Mouse (Mus musculus): ENCODE data around the gene Myo1d. TPM values are rescaled to one million over a fixed set of nuclear protein-coding genes. Genes with fewer than 3 reads are reported as not detected.

Gene Myo1d
- polyA plus RNA-seq (2015; fragmentation: Illumina TruSeq; extraction: RNeasy Lipid Tissue Mini Kit (QIAGEN cat#74804); ENCODE audit: low read depth, low replicate concordance), result 9.2 TPM

DNA sequence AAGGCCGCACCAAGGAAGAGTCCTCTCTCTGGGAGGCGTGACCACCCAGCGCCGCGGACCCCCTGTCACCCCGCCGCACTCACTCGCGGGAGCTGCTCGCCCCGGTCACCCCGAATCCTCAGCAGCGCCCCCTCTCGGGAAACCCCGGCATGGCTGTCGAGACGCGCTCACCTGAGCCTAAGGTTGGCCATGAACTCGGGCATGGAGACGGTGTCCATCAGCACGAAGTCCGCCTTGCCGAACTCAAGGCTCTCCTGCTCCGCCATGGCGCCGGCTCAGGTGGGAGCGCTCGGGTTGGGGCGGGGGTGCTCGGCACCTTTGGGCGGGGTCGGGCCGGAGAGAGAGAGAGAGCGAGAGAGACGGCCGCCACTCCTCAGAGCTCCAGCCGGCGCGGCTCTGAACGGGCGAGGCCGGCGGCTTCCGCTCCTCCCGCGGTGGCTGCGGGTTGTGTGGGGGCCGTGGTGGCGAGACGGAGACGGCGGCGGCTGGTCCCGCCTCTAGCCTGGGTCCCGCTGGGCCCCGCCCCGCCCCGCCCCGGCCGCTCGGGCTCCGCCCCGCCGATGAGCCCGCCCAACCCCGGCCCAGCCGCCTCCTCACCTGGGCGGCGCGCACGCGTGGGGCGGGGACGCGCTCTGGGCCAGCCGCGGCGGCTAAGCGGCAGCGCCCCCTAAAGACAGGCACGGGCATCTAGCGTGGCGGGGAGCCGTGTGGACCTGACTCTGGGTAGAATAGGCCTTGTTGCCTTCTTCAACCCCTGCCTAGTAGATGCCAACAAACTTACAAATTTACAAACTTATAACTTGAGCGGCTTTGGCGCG, at the start of gene Myo1d:
Myo1d (minus strand) TSS at position 499 of the 818 bp plus-strand sequence.

DNA sequence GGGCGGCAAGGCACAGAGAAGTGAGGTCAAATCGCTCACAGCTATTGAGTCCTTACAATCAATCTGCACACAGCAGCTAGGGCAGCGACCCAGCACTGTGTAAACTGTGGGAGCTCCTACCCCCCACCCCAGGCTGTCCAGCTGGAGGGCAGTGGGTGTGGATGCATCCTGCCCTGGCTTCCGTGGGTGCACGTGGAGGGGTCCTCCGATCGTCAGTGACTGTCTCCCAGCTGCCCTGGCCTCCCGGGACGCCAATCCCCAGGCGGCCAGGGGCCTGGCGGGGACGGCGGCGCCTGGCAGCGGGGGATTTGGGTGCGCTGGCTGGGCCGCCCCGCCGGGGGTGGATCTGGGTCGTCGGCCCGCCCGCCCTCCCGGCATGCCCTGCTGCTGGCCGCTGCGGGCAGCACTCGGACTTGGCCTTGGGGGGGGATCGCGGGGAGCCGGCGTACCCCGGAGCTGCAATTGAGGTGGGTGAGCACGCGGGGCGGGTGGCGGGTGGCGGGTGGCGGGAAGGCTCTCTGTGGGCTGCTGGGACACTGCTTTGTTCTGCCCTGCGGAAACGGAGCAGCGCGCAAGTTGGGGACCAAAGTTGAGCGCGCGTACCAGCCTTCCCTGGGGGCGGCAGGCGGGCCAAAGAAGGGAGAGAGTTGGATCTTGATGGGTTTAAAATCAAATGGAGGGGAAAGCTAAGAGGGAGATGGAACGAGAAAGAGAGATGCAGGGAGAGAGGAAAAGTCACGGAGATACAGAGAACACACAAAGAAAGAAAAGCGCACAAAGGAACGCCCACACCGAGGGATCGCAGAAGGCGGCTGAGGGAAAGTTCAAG, 30.4 kb upstream of the Myo1d start, which contains the start of gene Tmem98:
Tmem98 (plus strand) TSS at position 183 of the 829 bp plus-strand sequence.

DNA sequence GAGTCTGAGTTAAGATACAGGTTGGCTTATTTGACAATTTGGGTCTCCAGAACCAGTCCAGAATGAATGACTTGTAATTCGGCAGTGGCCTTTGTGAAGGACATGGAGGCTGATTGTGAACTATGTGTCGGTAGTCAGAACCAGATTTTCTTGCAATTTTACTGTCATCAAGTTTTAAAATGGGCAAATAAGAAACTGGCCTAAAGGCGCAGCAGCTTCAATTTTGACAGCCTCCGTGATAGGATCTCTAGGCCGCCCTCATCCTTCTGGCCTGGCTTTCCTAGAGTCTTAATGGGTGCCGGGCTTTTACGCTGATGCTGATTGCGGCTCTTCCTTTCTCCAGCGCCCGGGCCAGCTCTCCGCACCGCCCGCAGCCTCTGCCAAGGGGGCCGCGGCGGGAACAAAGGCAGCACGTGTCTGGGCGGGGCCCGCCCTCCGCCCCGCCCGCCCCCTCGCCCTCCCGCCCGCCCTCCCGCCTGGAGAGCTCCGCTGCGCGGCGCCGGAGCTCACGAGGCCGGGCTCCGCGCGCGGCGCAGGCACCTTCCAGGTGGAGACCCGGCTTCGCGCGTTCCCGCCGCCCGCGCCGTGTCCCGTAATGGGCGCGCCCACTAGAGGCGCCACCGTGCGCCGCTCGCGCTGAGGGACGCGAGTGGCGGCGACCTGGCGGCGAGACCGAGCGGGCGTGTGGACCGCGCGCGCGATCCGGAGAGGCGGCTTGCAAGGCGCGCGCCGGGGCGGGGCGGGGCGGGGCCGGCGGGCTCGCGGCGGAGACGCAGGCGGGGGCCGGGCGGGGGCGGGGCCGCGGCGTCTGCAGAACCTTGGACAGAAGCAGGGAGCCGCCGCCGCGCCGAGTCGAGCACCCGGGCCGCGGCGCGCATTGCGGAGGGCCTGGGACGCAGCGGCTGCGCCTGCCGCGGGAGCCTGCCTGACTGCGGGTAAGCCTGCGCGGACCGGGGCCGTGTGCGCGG, 303.3 kb downstream of the Myo1d start, which contains the start of gene Cdk5r1:
Cdk5r1 (plus strand) TSS at position 802 of the 968 bp plus-strand sequence.

Other genes with a start within 250 kb of the Myo1d start
- gene Tmem98, start 30.1 kb upstream of the Myo1d start, polyA plus RNA-seq (2015; fragmentation: Illumina TruSeq; extraction: RNeasy Lipid Tissue Mini Kit (QIAGEN cat#74804); ENCODE audit: low read depth, low replicate concordance), result 16.5 TPM
- gene Spaca3, start 78.3 kb upstream of the Myo1d start, polyA plus RNA-seq (2015; fragmentation: Illumina TruSeq; extraction: RNeasy Lipid Tissue Mini Kit (QIAGEN cat#74804); ENCODE audit: low read depth, low replicate concordance), result not detected